Mouse (Mus musculus): ENCODE measurements at regions not wholly inside any gene's neighbourhood (a gene's known extent, or its start where the extent isn't known, plus 50 kb on each side); places are given as distances from the start of the nearest gene placed in this dataset.

DNA sequence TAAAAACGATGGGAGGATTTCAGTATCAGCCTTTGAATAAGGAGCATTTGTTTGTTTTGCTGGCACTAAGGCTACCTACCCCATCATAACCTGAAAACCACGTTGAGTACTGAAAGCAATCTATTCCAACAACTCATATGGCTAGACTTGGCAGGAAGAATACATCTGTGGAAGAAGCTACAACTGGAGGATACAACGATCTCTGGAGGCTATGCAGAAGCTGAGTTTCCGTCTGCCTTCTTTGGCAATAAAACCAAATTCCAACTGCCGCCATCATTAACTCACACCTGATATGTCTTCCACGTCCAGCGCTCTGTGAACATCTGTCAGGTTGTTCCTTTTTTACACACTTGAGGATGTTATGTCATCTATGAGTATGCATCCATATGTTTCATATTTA lies 206.7 kb upstream of the Prkcq start:
- no peaks in the 10 kb centered on the region for H3K27me3 ChIP-seq (ENCODE audit: control insufficient read depth, insufficient read depth, low read length)
- H3K4me3 ChIP-seq (ENCODE audit: low read length) = no peak overlapping the region
- no peak overlapping the region for H3K9ac ChIP-seq (ENCODE audit: low read depth, low read length)
- 82% methylated on average over 7 of the region's 7 CpGs for WGBS
- H3K9me3 ChIP-seq (ENCODE audit: control insufficient read depth, low read length) = no peaks in the 10 kb centered on the region
- no peak overlapping the region for H3K27ac ChIP-seq (ENCODE audit: low read depth, low read length)
- no peaks in the 10 kb centered on the region for H3K4me1 ChIP-seq (ENCODE audit: control insufficient read depth, insufficient read depth, low read length)
- no peak for ATAC-seq (ENCODE audit: low FRiP score, low TSS enrichment)
- no peaks in the 10 kb centered on the region for H3K36me3 ChIP-seq (ENCODE audit: control insufficient read depth, insufficient read depth, low read length)
- no peak overlapping the region for H3K4me2 ChIP-seq (replicated peaks; ENCODE audit: low read depth, low read length)

DNA sequence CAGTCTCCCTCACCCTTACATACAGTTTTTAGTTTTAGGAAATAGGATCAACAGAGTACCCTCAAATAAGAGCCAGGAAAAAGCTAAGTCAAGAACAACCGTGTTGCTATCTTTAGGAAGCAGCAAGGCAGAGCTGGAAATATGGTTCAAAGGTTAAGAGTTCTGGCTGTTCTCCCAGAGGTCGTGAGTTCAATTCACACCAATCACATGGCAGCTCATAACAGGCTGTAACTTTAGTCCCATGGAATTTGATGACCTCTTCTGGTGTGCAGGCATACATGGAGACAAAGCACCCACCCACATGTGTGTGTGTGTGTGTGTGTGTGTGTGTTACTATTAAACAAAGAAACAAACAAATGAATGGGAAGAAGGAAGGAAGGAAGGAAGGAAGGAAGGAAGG lies 205.0 kb upstream of the Prkcq start:
- no peak overlapping the region for H3K27ac ChIP-seq (ENCODE audit: low read depth, low read length)
- WGBS = 37% methylated on average over 2 of the region's 2 CpGs
- H3K27me3 ChIP-seq (ENCODE audit: control insufficient read depth, insufficient read depth, low read length) = no peaks in the 10 kb centered on the region
- no peaks in the 10 kb centered on the region for H3K4me1 ChIP-seq (ENCODE audit: control insufficient read depth, insufficient read depth, low read length)
- H3K36me3 ChIP-seq (ENCODE audit: control insufficient read depth, insufficient read depth, low read length) = no peaks in the 10 kb centered on the region
- ATAC-seq (ENCODE audit: low FRiP score, low TSS enrichment) = no peak
- no peak overlapping the region for H3K4me3 ChIP-seq (ENCODE audit: low read length)
- no peak overlapping the region for H3K9ac ChIP-seq (ENCODE audit: low read depth, low read length)
- H3K9me3 ChIP-seq (ENCODE audit: control insufficient read depth, low read length) = no peaks in the 10 kb centered on the region
- H3K4me2 ChIP-seq (replicated peaks; ENCODE audit: low read depth, low read length) = no peak overlapping the region

DNA sequence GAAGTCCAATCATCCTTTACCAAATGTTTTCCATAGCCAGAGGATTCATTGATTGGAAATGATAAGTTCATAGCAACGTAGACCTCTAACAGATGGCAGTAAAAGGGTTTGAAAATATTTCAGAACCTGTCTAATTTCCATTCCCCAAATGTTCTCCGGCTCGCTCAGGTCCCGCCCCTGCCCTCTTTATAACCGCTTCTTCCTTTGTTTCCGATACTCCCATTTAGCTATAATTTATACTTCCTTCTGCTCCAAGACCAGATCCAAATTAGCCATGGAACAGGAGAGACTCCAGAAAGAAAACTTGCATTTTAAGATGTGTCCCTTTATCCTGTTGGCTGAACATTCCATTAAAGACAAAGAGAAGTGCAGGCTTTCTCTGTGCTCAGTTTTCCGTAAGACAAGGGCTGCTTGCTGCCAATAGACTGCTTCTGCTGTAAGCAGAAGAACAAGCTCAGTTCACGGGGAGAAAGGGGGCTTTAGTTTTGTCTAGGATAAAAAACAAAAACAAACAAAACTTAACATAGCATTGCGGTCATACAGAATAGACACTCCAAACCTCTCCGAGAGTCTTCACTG lies 202.7 kb upstream of the Prkcq start:
- 67% methylated on average over 10 of the region's 10 CpGs for WGBS
- no peak overlapping the region for H3K27ac ChIP-seq (ENCODE audit: low read depth, low read length)
- no peak for ATAC-seq (ENCODE audit: low FRiP score, low TSS enrichment)
- H3K4me2 ChIP-seq (replicated peaks; ENCODE audit: low read depth, low read length) = no peak overlapping the region
- H3K4me1 ChIP-seq (ENCODE audit: control insufficient read depth, insufficient read depth, low read length) = no peaks in the 10 kb centered on the region
- no peaks in the 10 kb centered on the region for H3K36me3 ChIP-seq (ENCODE audit: control insufficient read depth, insufficient read depth, low read length)
- H3K27me3 ChIP-seq (ENCODE audit: control insufficient read depth, insufficient read depth, low read length) = no peaks in the 10 kb centered on the region
- H3K9ac ChIP-seq (ENCODE audit: low read depth, low read length) = no peak overlapping the region
- H3K9me3 ChIP-seq (ENCODE audit: control insufficient read depth, low read length) = no peaks in the 10 kb centered on the region
- no peak overlapping the region for H3K4me3 ChIP-seq (ENCODE audit: low read length)

DNA sequence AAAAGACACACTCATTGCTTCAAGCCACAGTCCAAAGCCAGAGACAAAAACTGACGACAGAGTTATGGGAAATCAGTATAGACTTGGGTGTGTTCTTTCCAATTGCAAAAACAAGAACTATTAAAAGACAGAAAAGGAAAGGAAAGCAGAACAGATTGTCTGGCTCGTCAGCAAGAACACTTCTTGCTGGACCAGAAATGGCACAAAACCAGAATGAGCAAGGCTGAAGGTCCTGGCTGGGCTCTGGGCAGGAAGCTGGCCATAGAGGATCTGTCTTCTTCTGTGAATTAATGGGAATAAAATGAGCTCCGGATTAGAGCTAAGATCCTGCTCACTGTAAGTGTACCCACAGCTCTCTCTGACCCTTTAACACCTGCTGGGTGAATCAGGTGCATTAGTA lies 199.9 kb upstream of the Prkcq start:
- Histone ChIP-seq H3K9ac (ENCODE audit: low read depth, low read length) (no peak overlapping the region), H3K9me3 (ENCODE audit: control insufficient read depth, low read length) (no peaks in the 10 kb centered on the region), H3K4me3 (ENCODE audit: low read length) (no peak overlapping the region), H3K27ac (ENCODE audit: low read depth, low read length) (no peak overlapping the region), H3K4me1 (ENCODE audit: control insufficient read depth, insufficient read depth, low read length) (no peaks in the 10 kb centered on the region), H3K36me3 (ENCODE audit: control insufficient read depth, insufficient read depth, low read length) (no peaks in the 10 kb centered on the region), H3K27me3 (ENCODE audit: control insufficient read depth, insufficient read depth, low read length) (no peaks in the 10 kb centered on the region), H3K4me2 (replicated peaks; ENCODE audit: low read depth, low read length) (no peak overlapping the region)
- WGBS = 73% methylated on average over 3 of the region's 3 CpGs
- no peak for ATAC-seq (ENCODE audit: low FRiP score, low TSS enrichment)

DNA sequence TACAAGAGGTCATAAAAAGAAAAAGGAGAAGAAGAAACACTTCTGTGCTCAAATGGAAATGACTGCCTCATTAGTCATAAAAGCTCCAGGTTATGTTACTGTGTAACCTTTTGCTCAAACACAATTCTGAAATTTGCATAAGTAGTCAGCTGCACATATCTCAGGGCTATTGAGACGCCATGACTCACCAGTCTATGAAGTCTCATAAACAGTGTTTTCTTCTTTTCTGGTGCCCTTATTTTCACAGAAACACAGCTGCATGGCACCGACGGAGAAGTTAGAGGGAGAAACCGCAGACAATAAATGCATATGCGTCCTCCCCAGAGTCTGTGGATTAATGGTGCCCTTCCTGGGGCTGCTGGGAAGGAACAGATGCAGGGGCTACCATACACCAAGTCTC lies 193.1 kb upstream of the Prkcq start:
- Histone ChIP-seq H3K9me3 (ENCODE audit: control insufficient read depth, low read length) (no peaks in the 10 kb centered on the region), H3K4me1 (ENCODE audit: control insufficient read depth, insufficient read depth, low read length) (no peaks in the 10 kb centered on the region), H3K4me3 (ENCODE audit: low read length) (no peak overlapping the region), H3K36me3 (ENCODE audit: control insufficient read depth, insufficient read depth, low read length) (no peaks in the 10 kb centered on the region), H3K27ac (ENCODE audit: low read depth, low read length) (no peak overlapping the region), H3K4me2 (replicated peaks; ENCODE audit: low read depth, low read length) (no peak overlapping the region), H3K9ac (ENCODE audit: low read depth, low read length) (no peak overlapping the region), H3K27me3 (ENCODE audit: control insufficient read depth, insufficient read depth, low read length) (no peaks in the 10 kb centered on the region)
- 75% methylated on average over 5 of the region's 5 CpGs for WGBS
- no peak for ATAC-seq (ENCODE audit: low FRiP score, low TSS enrichment)

DNA sequence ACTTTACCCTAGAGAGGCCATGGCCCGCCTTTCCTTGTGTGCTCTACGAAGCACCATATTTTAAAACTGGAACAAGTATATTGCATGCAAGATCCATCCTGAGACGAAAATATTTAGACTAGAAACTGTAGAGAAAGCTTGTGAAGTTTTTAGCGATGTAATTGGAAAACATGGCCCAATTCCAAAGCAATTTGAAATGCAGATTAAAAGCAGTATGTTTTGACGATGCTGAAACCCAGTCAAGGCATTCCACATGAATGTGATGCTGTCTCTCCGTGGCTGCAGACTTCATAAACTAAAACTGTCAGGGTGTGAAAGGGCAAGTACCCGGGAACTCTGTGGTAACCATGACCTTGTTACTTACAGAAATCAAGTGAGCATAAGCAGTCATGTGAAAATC lies 185.8 kb upstream of the Prkcq start:
- Histone ChIP-seq H3K27me3 (ENCODE audit: control insufficient read depth, insufficient read depth, low read length) (no peaks in the 10 kb centered on the region), H3K4me3 (ENCODE audit: low read length) (no peak overlapping the region), H3K4me1 (ENCODE audit: control insufficient read depth, insufficient read depth, low read length) (no peaks in the 10 kb centered on the region), H3K36me3 (ENCODE audit: control insufficient read depth, insufficient read depth, low read length) (no peaks in the 10 kb centered on the region), H3K27ac (ENCODE audit: low read depth, low read length) (no peak overlapping the region), H3K9me3 (ENCODE audit: control insufficient read depth, low read length) (no peaks in the 10 kb centered on the region), H3K4me2 (replicated peaks; ENCODE audit: low read depth, low read length) (no peak overlapping the region), H3K9ac (ENCODE audit: low read depth, low read length) (no peak overlapping the region)
- ATAC-seq (ENCODE audit: low FRiP score, low TSS enrichment) = no peak
- 47% methylated on average over 7 of the region's 7 CpGs for WGBS

DNA sequence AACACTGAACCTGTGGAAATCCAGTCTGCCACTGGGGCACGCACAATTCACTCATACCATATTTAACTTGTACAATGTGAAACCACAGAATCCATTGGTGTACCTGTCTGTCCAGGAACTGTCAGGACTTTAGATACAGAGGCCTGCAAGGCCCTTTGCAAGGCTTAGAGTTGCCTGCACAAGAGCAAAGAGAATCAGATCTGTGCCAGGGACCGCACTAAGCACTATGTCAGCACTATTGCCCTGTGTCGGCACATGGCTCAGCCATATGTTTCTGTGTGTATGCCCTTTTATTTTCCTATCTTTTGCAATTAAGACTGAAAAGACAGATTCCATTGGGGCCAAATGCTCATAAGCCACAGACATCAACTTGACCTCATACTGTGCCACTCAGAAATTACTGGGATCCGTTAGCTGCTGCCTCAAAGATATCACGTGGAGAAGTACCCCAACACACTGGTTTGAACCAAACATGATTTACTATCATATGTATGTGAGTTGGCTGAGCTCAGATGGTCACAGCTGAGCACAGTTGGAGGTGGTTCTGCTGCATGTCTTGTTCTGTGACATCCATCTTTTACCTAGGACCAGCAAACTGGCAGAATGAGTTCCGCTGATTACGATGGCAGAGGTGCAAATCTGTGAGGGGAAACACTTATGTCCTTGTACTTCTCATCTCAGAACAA lies 181.7 kb upstream of the Prkcq start:
- Histone ChIP-seq H3K27ac (ENCODE audit: low read depth, low read length) (no peak overlapping the region), H3K9ac (ENCODE audit: low read depth, low read length) (no peak overlapping the region), H3K9me3 (ENCODE audit: control insufficient read depth, low read length) (no peaks in the 10 kb centered on the region), H3K27me3 (ENCODE audit: control insufficient read depth, insufficient read depth, low read length) (no peaks in the 10 kb centered on the region), H3K4me2 (replicated peaks; ENCODE audit: low read depth, low read length) (no peak overlapping the region), H3K4me3 (ENCODE audit: low read length) (no peak overlapping the region), H3K4me1 (ENCODE audit: control insufficient read depth, insufficient read depth, low read length) (no peaks in the 10 kb centered on the region), H3K36me3 (ENCODE audit: control insufficient read depth, insufficient read depth, low read length) (no peaks in the 10 kb centered on the region)
- 89% methylated on average over 7 of the region's 7 CpGs for WGBS
- ATAC-seq (ENCODE audit: low FRiP score, low TSS enrichment) = no peak

DNA sequence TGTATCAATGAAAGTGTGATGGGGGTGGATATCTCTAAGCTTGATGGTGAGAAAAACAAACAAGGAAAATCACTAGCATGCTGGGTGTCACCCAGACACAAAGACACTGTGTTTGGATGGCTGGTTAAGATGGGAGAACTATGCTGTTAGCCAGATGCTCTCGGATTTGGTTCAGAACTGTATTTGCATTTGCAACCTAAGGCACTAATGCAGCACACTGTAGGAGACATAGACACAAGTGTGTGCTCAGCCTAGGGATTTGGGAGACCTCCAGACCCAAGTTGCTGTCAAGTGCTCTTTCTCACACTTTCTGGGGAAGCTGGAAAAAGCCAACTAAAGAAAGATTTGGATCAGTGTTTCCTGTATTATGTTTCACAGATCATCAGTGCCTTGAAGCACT lies 173.1 kb upstream of the Prkcq start:
- H3K4me1 ChIP-seq (ENCODE audit: control insufficient read depth, insufficient read depth, low read length) = no peaks in the 10 kb centered on the region
- WGBS = 48% methylated on average over 1 of the region's 1 CpGs
- H3K4me2 ChIP-seq (replicated peaks; ENCODE audit: low read depth, low read length) = no peak overlapping the region
- H3K9ac ChIP-seq (ENCODE audit: low read depth, low read length) = no peak overlapping the region
- H3K9me3 ChIP-seq (ENCODE audit: control insufficient read depth, low read length) = no peaks in the 10 kb centered on the region
- no peaks in the 10 kb centered on the region for H3K27me3 ChIP-seq (ENCODE audit: control insufficient read depth, insufficient read depth, low read length)
- no peak overlapping the region for H3K4me3 ChIP-seq (ENCODE audit: low read length)
- no peaks in the 10 kb centered on the region for H3K36me3 ChIP-seq (ENCODE audit: control insufficient read depth, insufficient read depth, low read length)
- ATAC-seq (ENCODE audit: low FRiP score, low TSS enrichment) = no peak
- H3K27ac ChIP-seq (ENCODE audit: low read depth, low read length) = no peak overlapping the region

DNA sequence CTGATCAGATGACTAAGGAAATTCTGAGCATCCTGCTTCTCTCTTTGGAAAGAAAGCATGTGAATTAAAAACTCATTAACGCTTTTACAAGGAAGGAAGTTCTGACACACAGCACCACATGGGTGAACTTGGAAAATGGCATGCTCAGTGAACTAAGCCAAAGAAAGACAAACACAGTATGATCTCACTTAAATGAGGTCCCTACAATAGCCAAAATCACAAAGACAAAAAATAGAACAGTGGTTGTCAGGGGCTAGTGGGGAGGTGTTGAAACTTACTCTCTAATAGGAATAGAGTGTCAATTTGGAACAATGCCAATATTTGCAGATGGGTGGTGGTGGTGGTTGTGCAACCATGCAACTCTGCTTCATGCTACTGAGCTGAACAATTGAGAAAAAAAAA lies 172.7 kb upstream of the Prkcq start:
- Histone ChIP-seq H3K27ac (ENCODE audit: low read depth, low read length) (no peak overlapping the region), H3K27me3 (ENCODE audit: control insufficient read depth, insufficient read depth, low read length) (no peaks in the 10 kb centered on the region), H3K9ac (ENCODE audit: low read depth, low read length) (no peak overlapping the region), H3K4me2 (replicated peaks; ENCODE audit: low read depth, low read length) (no peak overlapping the region), H3K4me1 (ENCODE audit: control insufficient read depth, insufficient read depth, low read length) (no peaks in the 10 kb centered on the region), H3K4me3 (ENCODE audit: low read length) (no peak overlapping the region), H3K36me3 (ENCODE audit: control insufficient read depth, insufficient read depth, low read length) (no peaks in the 10 kb centered on the region), H3K9me3 (ENCODE audit: control insufficient read depth, low read length) (no peaks in the 10 kb centered on the region)
- no peak for ATAC-seq (ENCODE audit: low FRiP score, low TSS enrichment)
- WGBS = 46% methylated on average over 1 of the region's 1 CpGs

All from kidney, embryonic 14.5 days (tissue).